Mouse (Mus musculus) stomach, embryonic 14.5 days (tissue): ENCODE results near the gene Sox2. TPM values are rescaled to one million over a fixed set of nuclear protein-coding genes. Genes with fewer than 3 reads are reported as not detected.

Experiments used
- ATAC-seq: fragments of 200-750 bp; cut with Nextera tagmentation; 2 replicates; pipeline ENCODE4 v1.8.0; 2017; ENCODE audit warnings: low read depth, moderate TSS enrichment; ENCODE audit not compliant: insufficient number of reproducible peaks, insufficient read depth, low FRiP score
- H3K27ac ChIP-seq: fragments of 300-500 bp; sonication (generic); 2 replicates; pipeline ENCODE4 v1.5.1; 2014; ENCODE audit warnings: mild to moderate bottlenecking, low read length, moderate library complexity, mixed read lengths
- H3K27me3 ChIP-seq: fragments of 300-500 bp; sonication (generic); 2 replicates; pipeline ENCODE4 v1.6.1; 2014; ENCODE audit warnings: low read length, control low read depth, mixed read lengths; ENCODE audit not compliant: control insufficient read depth, insufficient read depth
- H3K36me3 ChIP-seq: fragments of 300-500 bp; sonication (generic); 2 replicates; pipeline ENCODE4 v1.6.1; 2014; ENCODE audit warnings: mild to moderate bottlenecking, control low read depth, low read length, moderate library complexity, mixed read lengths; ENCODE audit not compliant: control insufficient read depth, insufficient read depth
- H3K4me1 ChIP-seq: fragments of 300-500 bp; sonication (generic); 2 replicates; pipeline ENCODE4 v1.6.1; 2014; ENCODE audit warnings: low read length, control low read depth, mixed read lengths; ENCODE audit not compliant: control insufficient read depth, insufficient read depth
- H3K4me2 ChIP-seq: fragments of 300-500 bp; sonication (generic); replicated peaks from 2 replicates; pipeline ENCODE4 v1.6.1; 2014; ENCODE audit warnings: low read depth, low read length, control low read depth
- H3K4me3 ChIP-seq: fragments of 300-500 bp; sonication (generic); 2 replicates; pipeline ENCODE4 v1.5.1; 2014; ENCODE audit warnings: low read depth, low read length, control low read depth
- H3K9ac ChIP-seq: fragments of 300-500 bp; sonication (generic); replicated peaks from 2 replicates; pipeline ENCODE4 v1.6.1; 2014; ENCODE audit warnings: low read depth, mild to moderate bottlenecking, control low read depth, low read length, moderate library complexity, mixed read lengths
- H3K9me3 ChIP-seq: fragments of 300-500 bp; sonication (generic); 2 replicates; pipeline ENCODE4 v1.6.1; 2016; ENCODE audit warnings: low read depth, low read length, control low read depth; ENCODE audit not compliant: control insufficient read depth
- WGBS: fragments of 180-500 bp; shearing (Covaris S2); extraction: QIAGEN DNeasy Blood & Tissue Kit; methylation state at CpG from one replicate; pipeline ENCODE4 v1.1.7; 2014; 5-methylcytosine and 5-hydroxymethylcytosine counted together
- polyA plus RNA-seq: library from polyadenylated mRNA; unstranded; fragments of >200 nt; fragmentation: Nextera tagmentation; extraction: Ambion mirVana; gene quantifications from 2 replicates; pipeline ENCODE4 v1.2.1, GENCODE M21; 2014

Gene Sox2
- polyA plus RNA-seq, 1 experiment from 2014 or later, result 12.0 TPM

DNA sequence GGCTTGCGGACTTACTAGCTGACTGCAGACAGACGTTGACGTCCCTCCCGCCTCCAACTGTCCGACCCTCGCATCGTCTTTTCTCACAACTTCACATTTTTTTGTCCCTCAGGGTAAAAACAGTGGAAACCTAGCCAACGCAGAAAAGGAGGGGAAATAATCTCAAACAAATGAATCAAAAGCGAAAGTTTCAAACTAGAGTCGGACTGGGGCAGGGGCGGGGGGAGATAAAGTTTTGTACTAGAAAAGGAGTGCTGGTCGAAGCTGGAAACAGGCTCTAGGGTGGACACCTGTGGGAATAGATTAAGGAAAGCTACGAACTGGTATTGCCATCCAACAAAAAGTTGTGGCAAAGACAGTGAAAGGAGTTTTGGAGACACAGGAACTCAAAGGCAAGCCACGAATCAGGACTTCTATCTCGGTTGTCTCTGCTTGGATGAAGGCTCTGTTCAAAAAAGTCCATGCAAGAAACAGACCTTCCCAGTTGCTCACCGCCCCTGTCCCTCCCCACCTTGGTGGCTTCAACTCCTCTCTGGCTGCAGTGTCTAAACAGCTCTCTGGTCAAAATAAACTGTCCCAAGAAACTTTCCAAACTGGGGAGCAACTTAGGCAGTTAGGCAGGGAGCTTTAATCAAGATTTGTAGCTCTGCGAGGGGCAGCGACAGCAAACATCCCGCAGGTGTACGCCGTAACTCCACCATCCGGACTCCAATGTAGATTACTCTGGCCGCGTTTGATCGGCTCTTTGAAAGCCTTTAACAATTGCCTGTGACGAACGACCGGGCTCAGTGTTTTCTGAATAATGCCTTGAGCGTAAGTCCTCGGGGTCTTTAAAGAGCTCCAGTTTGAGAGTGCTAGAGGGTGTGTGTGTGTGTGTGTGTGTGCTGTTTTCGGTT lies 14.7 kb downstream of the Sox2 start:
- peak overlapping the region; percentile 31 for H3K4me3 ChIP-seq
- peaks cover 5% of the 10 kb centered on the region; the same call in 1 of the 2 replicates for H3K4me1 ChIP-seq
- ATAC-seq, result peak; percentile 15; the same call in 1 of the 2 replicates
- no peaks in the 10 kb centered on the region for H3K9me3 ChIP-seq
- peaks cover 29% of the 10 kb centered on the region for H3K27me3 ChIP-seq
- H3K9ac ChIP-seq, result no peak overlapping the region; the same call in 1 of the 2 replicates
- H3K36me3 ChIP-seq, result no peaks in the 10 kb centered on the region
- H3K27ac ChIP-seq, result peak overlapping the region; percentile 89
- 1% methylated on average over 31 of the region's 31 CpGs for WGBS
- H3K4me2 ChIP-seq, result peak overlapping the region; percentile 51

DNA sequence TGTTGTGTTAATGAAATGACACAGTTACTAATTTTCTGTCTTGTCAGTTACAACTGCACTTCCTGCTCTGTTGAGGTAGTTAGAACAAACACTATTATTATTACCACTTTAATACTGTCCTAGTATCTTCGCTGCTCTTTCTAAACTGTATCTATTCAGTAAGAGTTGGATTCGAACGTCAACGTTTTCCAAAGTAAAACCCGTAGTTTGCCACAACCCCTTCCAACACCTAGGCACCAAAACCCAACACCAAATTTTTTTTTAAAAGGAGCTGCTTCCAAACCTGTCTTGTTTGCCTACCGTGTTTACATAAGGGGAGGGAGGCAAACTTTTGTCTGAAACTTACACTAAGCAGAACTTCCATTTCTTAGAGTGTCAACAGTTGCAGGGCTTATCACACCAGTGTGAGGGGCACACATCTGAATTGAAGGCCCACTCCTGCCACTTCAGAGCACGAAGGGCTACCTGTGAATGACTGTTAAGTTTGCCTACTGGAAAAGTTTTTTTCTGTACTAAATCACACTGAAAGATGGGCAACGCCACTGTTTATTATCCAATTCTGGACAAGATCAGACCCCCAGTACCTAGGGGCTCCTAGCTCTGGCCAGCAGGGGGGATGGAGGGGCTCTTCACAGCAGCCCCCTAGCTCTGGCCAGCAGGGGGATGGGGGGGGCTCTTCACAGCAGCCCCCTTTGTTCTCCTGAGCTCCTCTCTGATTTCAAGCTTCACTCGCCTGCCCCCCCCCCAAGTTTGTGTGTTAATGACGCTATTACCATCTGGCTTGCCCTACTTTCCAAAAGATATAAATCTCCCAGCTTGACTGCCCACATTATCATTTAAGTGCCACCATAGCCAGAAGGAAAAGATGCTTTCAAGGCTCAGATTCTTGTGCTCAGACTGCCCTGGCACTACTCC lies 15.8 kb downstream of the Sox2 start:
- no peak for ATAC-seq
- peak overlapping the region; percentile 89 for H3K27ac ChIP-seq
- H3K4me3 ChIP-seq, result peak overlapping the region; percentile 31; the same call in 1 of the 2 replicates
- H3K27me3 ChIP-seq, result peaks cover 26% of the 10 kb centered on the region
- peak overlapping the region; percentile 51 for H3K4me2 ChIP-seq
- peaks cover 5% of the 10 kb centered on the region; the same call in 1 of the 2 replicates for H3K4me1 ChIP-seq
- no peaks in the 10 kb centered on the region for H3K36me3 ChIP-seq
- no peak overlapping the region for H3K9ac ChIP-seq
- H3K9me3 ChIP-seq, result no peaks in the 10 kb centered on the region
- 4% methylated on average over 10 of the region's 10 CpGs for WGBS

DNA sequence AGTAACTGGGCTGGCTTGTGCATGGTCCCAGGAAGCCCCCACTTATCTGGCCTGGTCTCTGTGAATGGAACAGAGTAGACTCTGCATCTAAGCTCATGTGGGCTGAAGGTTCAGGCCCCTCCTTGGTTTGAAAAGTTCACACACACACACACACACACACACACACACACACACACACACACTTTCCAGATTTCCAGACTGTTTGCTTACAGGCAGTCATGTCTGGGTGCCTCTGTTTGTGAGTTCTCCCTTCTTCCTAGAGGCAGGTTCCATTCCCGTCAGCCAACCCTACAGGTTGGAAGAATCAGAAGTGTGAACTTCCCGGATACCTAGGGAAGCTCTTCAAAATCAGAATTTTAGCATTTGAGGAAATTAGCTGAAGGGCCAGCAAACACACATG lies 17.0 kb downstream of the Sox2 start:
- Histone ChIP-seq H3K4me2 (no peak overlapping the region), H3K4me3 (no peak overlapping the region), H3K27ac (no peak overlapping the region), H3K4me1 (peaks cover 10% of the 10 kb centered on the region; the same call in 1 of the 2 replicates), H3K27me3 (peaks cover 18% of the 10 kb centered on the region), H3K9ac (no peak overlapping the region), H3K9me3 (no peaks in the 10 kb centered on the region), H3K36me3 (no peaks in the 10 kb centered on the region)
- ATAC-seq, result no peak
- 42% methylated on average over 2 of the region's 2 CpGs for WGBS

DNA sequence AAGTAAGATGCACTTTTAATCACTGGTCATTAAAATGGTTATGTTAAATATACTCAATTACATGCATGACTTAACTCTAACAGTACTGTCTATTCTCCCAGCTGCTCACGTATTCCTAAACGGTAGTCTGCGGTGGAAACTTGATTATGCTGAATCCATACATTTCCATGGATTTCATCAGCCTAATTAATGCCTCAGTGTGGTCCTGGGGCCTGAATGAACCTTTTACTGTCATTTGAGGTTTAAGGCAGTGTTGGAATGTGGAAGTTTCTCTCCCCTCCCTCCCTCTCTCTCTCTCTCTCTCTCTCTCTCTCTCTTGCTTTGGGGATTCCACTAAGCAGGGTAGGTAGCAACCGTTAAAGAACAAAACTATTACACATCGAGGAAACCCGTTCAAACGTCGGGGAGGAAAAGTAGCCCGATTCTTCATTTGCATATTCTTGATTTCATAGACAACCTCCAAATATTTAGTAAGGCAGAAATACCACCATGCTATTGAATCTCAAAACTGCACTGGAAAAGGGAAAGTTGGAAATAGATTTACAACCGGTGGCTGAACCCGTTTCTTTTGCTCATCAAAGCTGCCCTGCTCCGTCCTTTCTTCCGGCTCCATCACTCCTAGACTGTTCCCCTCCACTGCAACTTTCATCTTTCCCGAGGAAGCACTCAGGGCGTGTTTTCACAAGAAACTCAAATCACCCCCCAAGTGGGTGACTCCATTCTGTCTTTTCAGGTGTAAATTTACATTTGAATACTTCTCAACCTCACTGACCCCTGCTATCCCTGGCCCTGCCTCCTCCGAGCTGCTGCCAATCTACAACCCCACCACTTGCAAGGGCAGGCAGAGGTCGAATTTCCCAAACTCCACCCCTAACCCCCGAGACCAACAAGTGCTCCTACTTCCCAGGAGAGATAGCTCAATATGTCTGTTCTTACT lies 17.9 kb downstream of the Sox2 start:
- Histone ChIP-seq H3K4me3 (no peak overlapping the region), H3K4me1 (peaks cover 10% of the 10 kb centered on the region; the same call in 1 of the 2 replicates), H3K4me2 (no peak overlapping the region), H3K9ac (no peak overlapping the region), H3K36me3 (no peaks in the 10 kb centered on the region), H3K27ac (no peak overlapping the region), H3K9me3 (no peaks in the 10 kb centered on the region), H3K27me3 (peaks cover 18% of the 10 kb centered on the region)
- WGBS, result 10% methylated on average over 18 of the region's 18 CpGs
- no peak for ATAC-seq

DNA sequence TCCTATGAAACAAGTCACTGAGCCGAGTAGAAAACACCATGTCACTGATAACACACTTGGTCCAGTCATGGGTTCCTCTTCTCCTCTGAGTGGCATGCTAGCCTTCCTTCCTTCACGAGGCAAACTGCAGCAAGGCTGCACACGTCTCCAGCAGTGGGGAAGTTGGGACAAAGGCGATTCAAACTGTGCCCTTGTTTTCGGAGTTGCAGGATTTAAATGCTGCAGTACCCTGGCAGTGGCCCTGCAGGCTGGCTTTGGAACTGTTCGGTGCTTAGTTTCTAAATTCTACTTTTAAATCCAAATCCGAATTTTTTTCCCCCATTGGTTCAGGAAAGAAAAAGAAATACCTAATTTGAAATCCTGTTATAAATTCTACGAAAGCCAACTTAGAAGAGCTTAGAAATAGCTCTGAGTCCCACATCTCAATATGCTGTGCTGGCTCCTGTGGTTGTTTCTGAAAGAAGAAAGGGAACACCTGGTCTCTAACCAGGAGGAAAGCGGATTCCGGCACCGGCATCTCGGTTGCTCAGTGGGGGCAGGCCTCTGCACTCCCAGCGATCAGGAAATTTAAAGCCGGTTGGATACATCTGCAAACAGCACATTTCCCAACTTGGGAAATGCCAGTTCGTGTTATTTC lies 20.9 kb downstream of the Sox2 start:
- Histone ChIP-seq H3K27me3 (peaks cover 16% of the 10 kb centered on the region), H3K36me3 (no peaks in the 10 kb centered on the region)

DNA sequence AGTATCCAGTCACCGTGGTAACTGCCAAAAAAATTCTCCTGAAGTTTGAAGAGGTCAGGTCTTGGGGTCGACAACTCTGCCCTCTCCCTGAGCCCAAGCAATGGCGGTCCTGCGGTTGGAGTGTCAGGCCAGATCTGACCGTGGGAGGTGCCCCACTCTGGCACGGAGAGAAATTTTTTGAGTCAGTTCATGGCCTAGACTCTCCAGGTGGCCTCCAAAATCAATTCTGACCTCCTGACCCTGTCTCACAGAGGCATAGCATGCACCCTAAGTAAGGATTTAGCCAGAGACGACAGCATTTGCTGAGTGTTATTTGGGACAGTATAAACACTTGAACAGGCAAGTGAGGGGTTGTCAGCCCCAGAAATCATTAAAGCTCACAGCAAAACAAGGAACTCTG lies 28.6 kb downstream of the Sox2 start:
- H3K4me1 ChIP-seq, result 0 out of 2 replicates have a peak, but pooled peaks cover 9% of the 10 kb centered on the region
- ATAC-seq, result no peak
- no peaks in the 10 kb centered on the region for H3K9me3 ChIP-seq
- H3K27ac ChIP-seq, result no peak overlapping the region
- 16% methylated on average over 7 of the region's 7 CpGs for WGBS
- H3K9ac ChIP-seq, result no peak overlapping the region
- no peaks in the 10 kb centered on the region for H3K27me3 ChIP-seq
- H3K4me3 ChIP-seq, result no peak overlapping the region
- H3K4me2 ChIP-seq, result no peak overlapping the region
- no peaks in the 10 kb centered on the region for H3K36me3 ChIP-seq

More for the DNA sequence above, 20.9 kb downstream of the Sox2 start:
- no peak overlapping the region for H3K4me2 ChIP-seq
- WGBS, result 15% methylated on average over 15 of the region's 15 CpGs
- ATAC-seq, result no peak
- H3K9ac ChIP-seq, result no peak overlapping the region
- H3K27ac ChIP-seq, result no peak overlapping the region
- H3K9me3 ChIP-seq, result no peaks in the 10 kb centered on the region
- H3K4me1 ChIP-seq, result peaks cover 5% of the 10 kb centered on the region; the same call in 1 of the 2 replicates
- H3K4me3 ChIP-seq, result no peak overlapping the region

DNA sequence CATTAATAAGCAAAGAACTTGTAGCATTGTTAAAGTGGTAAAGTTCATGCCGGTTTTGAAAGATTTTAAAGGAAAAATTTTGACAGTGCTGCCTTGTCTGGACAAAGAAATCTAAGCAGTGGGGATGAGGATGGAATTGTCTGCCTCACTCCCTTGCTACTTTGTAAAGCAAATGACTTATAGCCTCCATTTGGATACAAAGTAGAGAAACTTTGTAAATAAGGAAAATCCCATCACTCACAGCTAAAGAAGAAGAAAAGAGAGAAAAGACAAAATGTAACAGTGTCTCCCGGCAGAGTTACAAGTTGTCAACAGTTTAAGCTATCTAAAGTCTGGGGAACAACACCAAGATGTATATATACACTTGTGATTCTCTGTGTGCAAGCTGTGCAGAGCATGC lies 29.2 kb downstream of the Sox2 start:
- H3K4me2 ChIP-seq, result no peak overlapping the region
- no peaks in the 10 kb centered on the region for H3K9me3 ChIP-seq
- 0 out of 2 replicates have a peak, but pooled peaks cover 9% of the 10 kb centered on the region for H3K4me1 ChIP-seq
- H3K27ac ChIP-seq, result no peak overlapping the region
- H3K36me3 ChIP-seq, result no peaks in the 10 kb centered on the region
- no peak for ATAC-seq
- WGBS, result 25% methylated on average over 2 of the region's 2 CpGs
- no peak overlapping the region for H3K4me3 ChIP-seq
- H3K9ac ChIP-seq, result no peak overlapping the region
- H3K27me3 ChIP-seq, result no peaks in the 10 kb centered on the region
